ENCODE assay signal across 9 mouse cellular contexts in the genomic region with DNA sequence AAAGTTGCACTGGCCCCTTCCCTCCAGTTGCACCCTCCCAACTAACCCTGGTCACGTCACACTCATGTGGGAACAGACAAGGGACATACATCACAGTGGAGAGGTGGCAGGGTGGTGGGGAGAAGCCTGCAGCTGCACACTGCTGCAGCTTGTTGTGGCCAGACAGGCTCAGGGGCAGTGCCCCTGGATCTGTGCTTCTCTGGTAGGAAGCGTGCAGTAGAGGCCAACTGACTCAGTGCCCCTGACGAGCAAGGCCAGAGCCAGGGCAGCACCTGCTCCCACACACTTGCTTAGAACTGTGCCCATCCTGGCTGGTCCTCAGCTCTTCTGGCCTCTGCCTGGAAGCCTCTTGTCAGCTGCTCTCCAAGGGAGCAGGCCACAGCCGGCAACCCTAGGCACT. TPM values are rescaled to one million over a fixed set of nuclear protein-coding genes. Genes with fewer than 3 reads are reported as not detected.
A peak's percentile ranks its signal among the peaks of the same experiment; 100 is the strongest.
DNase-seq lines count a peak whose midpoint lies in the region; ATAC-seq and TF ChIP-seq lines count a peak whose summit lies in the region.
"Had no signal": no experiment of that assay in that cellular context is flagged by ENCODE, and none has a peak within 500 bp of the region (broad histone marks: within the 10 kb centered on the region; RNA-seq: fewer than 3 reads in every experiment).

No protein-coding gene starts in this region.

- H3K9ac ChIP-seq in heart, embryonic 15.5 days = no peak overlapping the region
- H3K9ac ChIP-seq in forebrain, embryonic 16.5 days (replicated peaks; ENCODE audit: low read depth, low read length) = no peak overlapping the region
- peak overlapping the region; percentile 92; the same call in 1 of the 2 replicates for H3K9ac ChIP-seq in liver, embryonic 15.5 days

- H3K27ac ChIP-seq in heart, embryonic 15.5 days = no peak overlapping the region
- H3K27ac ChIP-seq in bone marrow, adult 2 months (ENCODE audit: control insufficient read depth, insufficient read depth, low read depth, low read length, poor library complexity) = peak overlapping the region; percentile 24; the same call in 1 of the 2 replicates
- H3K27ac ChIP-seq in forebrain, embryonic 16.5 days (ENCODE audit: low read length) = no peak overlapping the region
- peak overlapping the region; percentile 89 for H3K27ac ChIP-seq in liver, embryonic 15.5 days (replicated peaks)

- peaks cover 60% of the 10 kb centered on the region for H3K36me3 ChIP-seq in heart, embryonic 15.5 days
- peaks cover 29% of the 10 kb centered on the region for H3K36me3 ChIP-seq in forebrain, embryonic 16.5 days (ENCODE audit: control insufficient read depth, insufficient read depth)
- H3K36me3 ChIP-seq in liver, embryonic 15.5 days (replicated peaks) = peaks cover 75% of the 10 kb centered on the region

- no peak for DNase-seq in heart, adult 8-10 months (ENCODE audit: low spot score)
- DNase-seq in layer of hippocampus, postnatal 14 days (ENCODE audit: low spot score in 2 of 2) = no peak
- no peak for DNase-seq in testis, postnatal 14 days (ENCODE audit: low spot score)
- DNase-seq in left cerebral cortex, postnatal 4 days = no peak
- DNase-seq: cerebellum, postnatal 36 days had no signal

- no peak for TF ChIP-seq POLR2A in bone marrow, adult 2 months (IDR thresholded peaks at IDR 0.05; ENCODE audit: borderline replicate concordance, control insufficient read depth, low read depth, low read length)

- H3K4me1 ChIP-seq in heart, embryonic 15.5 days (replicated peaks) = peaks cover 47% of the 10 kb centered on the region
- H3K4me1 ChIP-seq in bone marrow, adult 2 months (ENCODE audit: control insufficient read depth, insufficient read depth, low read length) = peaks cover 3% of the 10 kb centered on the region; the same call in 1 of the 2 replicates
- peaks cover 31% of the 10 kb centered on the region for H3K4me1 ChIP-seq in forebrain, embryonic 16.5 days (replicated peaks; ENCODE audit: control insufficient read depth, insufficient read depth, low read length)
- peaks cover 75% of the 10 kb centered on the region for H3K4me1 ChIP-seq in liver, embryonic 15.5 days (replicated peaks)

- TF ChIP-seq CTCF in bone marrow, adult 2 months (IDR thresholded peaks at IDR 0.05; ENCODE audit: control insufficient read depth, insufficient read depth, low read length) = no peak

- H3K27me3 ChIP-seq in heart, embryonic 15.5 days = no peaks in the 10 kb centered on the region
- H3K27me3 ChIP-seq in forebrain, embryonic 16.5 days (replicated peaks; ENCODE audit: control insufficient read depth, insufficient read depth, low read length) = no peaks in the 10 kb centered on the region
- H3K27me3 ChIP-seq in liver, embryonic 15.5 days = no peaks in the 10 kb centered on the region

- no peaks in the 10 kb centered on the region for H3K9me3 ChIP-seq in heart, embryonic 15.5 days (replicated peaks)
- no peaks in the 10 kb centered on the region for H3K9me3 ChIP-seq in forebrain, embryonic 16.5 days (ENCODE audit: control insufficient read depth, low read length)
- H3K9me3 ChIP-seq in liver, embryonic 15.5 days (replicated peaks) = no peaks in the 10 kb centered on the region

- peak overlapping the region; percentile 81 for H3K4me3 ChIP-seq in heart, embryonic 15.5 days
- H3K4me3 ChIP-seq in bone marrow, adult 2 months (replicated peaks; ENCODE audit: control insufficient read depth, low read depth, low read length) = peak overlapping the region; percentile 36
- H3K4me3 ChIP-seq in forebrain, embryonic 16.5 days (replicated peaks; ENCODE audit: low read length) = peak overlapping the region; percentile 87
- peak overlapping the region; percentile 95 for H3K4me3 ChIP-seq in liver, embryonic 15.5 days (replicated peaks)

- 71% methylated on average over 4 of the region's 4 CpGs for WGBS in heart, embryonic 15.5 days
- 89% methylated on average over 4 of the region's 4 CpGs for WGBS in bone marrow, adult 2 months
- 77% methylated on average over 4 of the region's 4 CpGs for WGBS in forebrain, embryonic 16.5 days
- 80% methylated on average over 4 of the region's 4 CpGs for WGBS in liver, embryonic 15.5 days (ENCODE audit: insufficient replicate concordance)

- no peak for ATAC-seq in heart, embryonic 15.5 days (replicated peaks; ENCODE audit: insufficient number of reproducible peaks, insufficient read depth, low FRiP score, low read depth)
- ATAC-seq in forebrain, embryonic 16.5 days = no peak
- ATAC-seq in liver, embryonic 15.5 days (ENCODE audit: insufficient read depth) = no peak

- intact Hi-C loops in left cerebral cortex, postnatal 4 days (cut with DNase I) = no loop called here

- H3K4me2 ChIP-seq in heart, embryonic 15.5 days = peak overlapping the region; percentile 94; the same call in 1 of the 2 replicates
- H3K4me2 ChIP-seq in forebrain, embryonic 16.5 days (ENCODE audit: low read length) = peak overlapping the region; percentile 92
- peak overlapping the region; percentile 87 for H3K4me2 ChIP-seq in liver, embryonic 15.5 days

RNA-seq across cellular contexts. Expression of a gene that starts 1.3 kb away (rescaled TPM):
- polyA plus RNA-seq in heart, embryonic 15.5 days (2015; fragmentation: Nextera tagmentation; extraction: Ambion mirVana) = 32.2 and 36.5 TPM in 2 replicates
- total RNA-seq in heart, adult 8-10 months (2022) = 10 to 100 TPM; 29.0 to 31.4 (median 29.5) TPM
- 51.7 and 64.3 TPM in 2 replicates for polyA plus RNA-seq in bone marrow, adult 2 months (2011; ENCODE audit: insufficient read depth, insufficient read length, low replicate concordance, missing spikeins)
- polyA plus RNA-seq in forebrain, embryonic 16.5 days (2015; fragmentation: Nextera tagmentation; extraction: Ambion mirVana) = 63.4 and 76.1 TPM in 2 replicates
- polyA plus RNA-seq in liver, embryonic 15.5 days (2015; fragmentation: Nextera tagmentation; extraction: Ambion mirVana) = 53.4 and 60.1 TPM in 2 replicates
- 10 to 100 TPM; 48.6 to 53.8 TPM for total RNA-seq in layer of hippocampus, postnatal 14 days (2021)
- total RNA-seq in left cerebral cortex, postnatal 4 days (2021) = 10 to 100 TPM; 38.7 to 43.0 TPM

RNA-seq across cellular contexts. Expression of a gene that starts 2.7 kb away (rescaled TPM):
- polyA plus RNA-seq in heart, embryonic 15.5 days (2015; fragmentation: Nextera tagmentation; extraction: Ambion mirVana) = 74.7 and 78.0 TPM in 2 replicates
- total RNA-seq in heart, adult 8-10 months (2022) = 100 to 1,000 TPM in 2 of 4 experiments, 10 to 100 TPM in 2; 88.8 to 125 (median 109) TPM
- 23.4 and 43.9 TPM in 2 replicates for polyA plus RNA-seq in bone marrow, adult 2 months (2011; ENCODE audit: insufficient read depth, insufficient read length, low replicate concordance, missing spikeins)
- polyA plus RNA-seq in forebrain, embryonic 16.5 days (2015; fragmentation: Nextera tagmentation; extraction: Ambion mirVana) = 72.3 and 79.8 TPM in 2 replicates
- 52.3 and 52.8 TPM in 2 replicates for polyA plus RNA-seq in liver, embryonic 15.5 days (2015; fragmentation: Nextera tagmentation; extraction: Ambion mirVana)
- total RNA-seq in layer of hippocampus, postnatal 14 days (2021) = 10 to 100 TPM; 73.0 to 76.3 TPM
- total RNA-seq in left cerebral cortex, postnatal 4 days (2021) = 10 to 100 TPM; 48.9 to 50.0 TPM

RNA-seq across cellular contexts. Expression of a gene that starts 2.7 kb away (rescaled TPM):
- 16.6 and 21.3 TPM in 2 replicates for polyA plus RNA-seq in heart, embryonic 15.5 days (2015; fragmentation: Nextera tagmentation; extraction: Ambion mirVana)
- total RNA-seq in heart, adult 8-10 months (2022) = 10 to 100 TPM; 19.4 to 23.5 (median 21.1) TPM
- 8.2 and 35.6 TPM in 2 replicates for polyA plus RNA-seq in bone marrow, adult 2 months (2011; ENCODE audit: insufficient read depth, insufficient read length, low replicate concordance, missing spikeins)
- 32.4 and 35.7 TPM in 2 replicates for polyA plus RNA-seq in forebrain, embryonic 16.5 days (2015; fragmentation: Nextera tagmentation; extraction: Ambion mirVana)
- polyA plus RNA-seq in liver, embryonic 15.5 days (2015; fragmentation: Nextera tagmentation; extraction: Ambion mirVana) = 11.5 and 13.0 TPM in 2 replicates
- total RNA-seq in layer of hippocampus, postnatal 14 days (2021) = 10 to 100 TPM; 66.9 to 83.2 TPM
- 10 to 100 TPM; 36.2 to 36.4 TPM for total RNA-seq in left cerebral cortex, postnatal 4 days (2021)

RNA-seq across cellular contexts. Expression of a gene that starts 11.2 kb away (rescaled TPM):
- 22.7 and 30.6 TPM in 2 replicates for polyA plus RNA-seq in heart, embryonic 15.5 days (2015; fragmentation: Nextera tagmentation; extraction: Ambion mirVana)
- total RNA-seq in heart, adult 8-10 months (2022) = 10 to 100 TPM; 25.8 to 29.3 (median 27.7) TPM
- 37.8 and 47.2 TPM in 2 replicates for polyA plus RNA-seq in bone marrow, adult 2 months (2011; ENCODE audit: insufficient read depth, insufficient read length, low replicate concordance, missing spikeins)
- polyA plus RNA-seq in forebrain, embryonic 16.5 days (2015; fragmentation: Nextera tagmentation; extraction: Ambion mirVana) = 82.1 and 86.8 TPM in 2 replicates
- 45.2 and 48.4 TPM in 2 replicates for polyA plus RNA-seq in liver, embryonic 15.5 days (2015; fragmentation: Nextera tagmentation; extraction: Ambion mirVana)
- total RNA-seq in layer of hippocampus, postnatal 14 days (2021) = 10 to 100 TPM; 40.9 to 41.2 TPM
- 10 to 100 TPM; 43.6 to 46.0 TPM for total RNA-seq in left cerebral cortex, postnatal 4 days (2021)

RNA-seq across cellular contexts. Expression of a gene that starts 11.5 kb away (rescaled TPM):
- 28.6 and 42.8 TPM in 2 replicates for polyA plus RNA-seq in heart, embryonic 15.5 days (2015; fragmentation: Nextera tagmentation; extraction: Ambion mirVana)
- total RNA-seq in heart, adult 8-10 months (2022) = 10 to 100 TPM; 17.2 to 20.1 (median 19.2) TPM
- 34.2 and 45.6 TPM in 2 replicates for polyA plus RNA-seq in bone marrow, adult 2 months (2011; ENCODE audit: insufficient read depth, insufficient read length, low replicate concordance, missing spikeins)
- polyA plus RNA-seq in forebrain, embryonic 16.5 days (2015; fragmentation: Nextera tagmentation; extraction: Ambion mirVana) = 66.8 and 71.1 TPM in 2 replicates
- 68.1 and 73.5 TPM in 2 replicates for polyA plus RNA-seq in liver, embryonic 15.5 days (2015; fragmentation: Nextera tagmentation; extraction: Ambion mirVana)
- total RNA-seq in layer of hippocampus, postnatal 14 days (2021) = 10 to 100 TPM; 37.7 to 43.4 TPM
- total RNA-seq in left cerebral cortex, postnatal 4 days (2021) = 10 to 100 TPM; 35.9 to 39.3 TPM

Comparison
In these comparisons a context has a peak if more than half of its experiments do, and no peak if none do; other contexts are left out.
1. H3K27ac ChIP-seq: peak in bone marrow, adult 2 months (single experiment) and liver, embryonic 15.5 days (single experiment); none in heart, embryonic 15.5 days (single experiment) and forebrain, embryonic 16.5 days (single experiment).
2. H3K4me3 ChIP-seq: peak in every context shown above with its lines; median percentile 95 in liver, embryonic 15.5 days; 87 in forebrain, embryonic 16.5 days; 81 in heart, embryonic 15.5 days; 36 in bone marrow, adult 2 months.
3. Peak in every context shown above with its lines, with median percentiles within 50 percentile points of each other: H3K4me2 ChIP-seq.